Mouse (Mus musculus): ENCODE measurements around the gene Camk1g. TPM values are rescaled to one million over a fixed set of nuclear protein-coding genes. Genes with fewer than 3 reads are reported as not detected.

Camk1g gene
- polyA plus RNA-seq, 1 experiment = not detected

- Histone ChIP-seq H3K4me3 (replicated peaks) (no peak overlapping the region), H3K27me3 (ENCODE audit: control insufficient read depth) (no peaks in the 10 kb centered on the region), H3K4me1 (ENCODE audit: control insufficient read depth) (no peaks in the 10 kb centered on the region), H3K36me3 (ENCODE audit: control insufficient read depth) (no peaks in the 10 kb centered on the region), H3K9me3 (ENCODE audit: control insufficient read depth, low read length) (no peaks in the 10 kb centered on the region)
- no peak for TF ChIP-seq GATA1 (IDR thresholded peaks at IDR 0.05; ENCODE audit: low read length)
- no peak for TF ChIP-seq TAL1 (IDR thresholded peaks at IDR 0.05; ENCODE audit: low read length)
These were observed 8.9 kb downstream of the Camk1g start for GRCm38 (mm10) chr1:193361181-193361580.

- Histone ChIP-seq H3K36me3 (ENCODE audit: control insufficient read depth) (no peaks in the 10 kb centered on the region), H3K4me3 (replicated peaks) (no peak overlapping the region), H3K9me3 (ENCODE audit: control insufficient read depth, low read length) (no peaks in the 10 kb centered on the region), H3K4me1 (ENCODE audit: control insufficient read depth) (no peaks in the 10 kb centered on the region), H3K27me3 (ENCODE audit: control insufficient read depth) (no peaks in the 10 kb centered on the region)
- TF ChIP-seq GATA1 (IDR thresholded peaks at IDR 0.05; ENCODE audit: low read length) (no peak), TAL1 (IDR thresholded peaks at IDR 0.05; ENCODE audit: low read length) (no peak)
These were observed 10.9 kb downstream of the Camk1g start for GRCm38 (mm10) chr1:193359199-193359598.

GRCm38 (mm10) chr1:193351583-193351982 lies 18.5 kb downstream of the Camk1g start:
- no peaks in the 10 kb centered on the region for H3K27me3 ChIP-seq (ENCODE audit: control insufficient read depth)
- H3K4me3 ChIP-seq (replicated peaks) = no peak overlapping the region
- TF ChIP-seq TAL1 (IDR thresholded peaks at IDR 0.05; ENCODE audit: low read length) (no peak), GATA1 (IDR thresholded peaks at IDR 0.05; ENCODE audit: low read length) (no peak)
- H3K4me1 ChIP-seq (ENCODE audit: control insufficient read depth) = no peaks in the 10 kb centered on the region
- H3K9me3 ChIP-seq (ENCODE audit: control insufficient read depth, low read length) = no peaks in the 10 kb centered on the region
- no peaks in the 10 kb centered on the region for H3K36me3 ChIP-seq (ENCODE audit: control insufficient read depth)

- Histone ChIP-seq H3K9me3 (ENCODE audit: control insufficient read depth, low read length) (no peaks in the 10 kb centered on the region), H3K4me3 (replicated peaks) (no peak overlapping the region), H3K4me1 (ENCODE audit: control insufficient read depth) (no peaks in the 10 kb centered on the region), H3K36me3 (ENCODE audit: control insufficient read depth) (no peaks in the 10 kb centered on the region), H3K27me3 (ENCODE audit: control insufficient read depth) (no peaks in the 10 kb centered on the region)
- no peak for TF ChIP-seq GATA1 (IDR thresholded peaks at IDR 0.05; ENCODE audit: low read length)
- no peak for TF ChIP-seq TAL1 (IDR thresholded peaks at IDR 0.05; ENCODE audit: low read length)
These were observed 19.6 kb downstream of the Camk1g start for GRCm38 (mm10) chr1:193350546-193350801.

GRCm38 (mm10) chr1:193349702-193350545 lies 20.2 kb downstream of the Camk1g start:
- no peaks in the 10 kb centered on the region for H3K4me1 ChIP-seq (ENCODE audit: control insufficient read depth)
- no peak overlapping the region for H3K4me3 ChIP-seq (replicated peaks)
- H3K36me3 ChIP-seq (ENCODE audit: control insufficient read depth) = no peaks in the 10 kb centered on the region
- TF ChIP-seq GATA1 (IDR thresholded peaks at IDR 0.05; ENCODE audit: low read length) (no peak), TAL1 (IDR thresholded peaks at IDR 0.05; ENCODE audit: low read length) (no peak)
- H3K9me3 ChIP-seq (ENCODE audit: control insufficient read depth, low read length) = no peaks in the 10 kb centered on the region
- no peaks in the 10 kb centered on the region for H3K27me3 ChIP-seq (ENCODE audit: control insufficient read depth)

- TF ChIP-seq TAL1 (IDR thresholded peaks at IDR 0.05; ENCODE audit: low read length) (no peak), GATA1 (IDR thresholded peaks at IDR 0.05; ENCODE audit: low read length) (no peak)
- no peak overlapping the region for H3K4me3 ChIP-seq (replicated peaks)
- no peaks in the 10 kb centered on the region for H3K9me3 ChIP-seq (ENCODE audit: control insufficient read depth, low read length)
- no peaks in the 10 kb centered on the region for H3K27me3 ChIP-seq (ENCODE audit: control insufficient read depth)
- H3K36me3 ChIP-seq (ENCODE audit: control insufficient read depth) = no peaks in the 10 kb centered on the region
- no peaks in the 10 kb centered on the region for H3K4me1 ChIP-seq (ENCODE audit: control insufficient read depth)
These were observed 21.7 kb downstream of the Camk1g start for GRCm38 (mm10) chr1:193348261-193348962.

GRCm38 (mm10) chr1:193346908-193347307 lies 23.2 kb downstream of the Camk1g start:
- H3K4me3 ChIP-seq (replicated peaks) = no peak overlapping the region
- no peaks in the 10 kb centered on the region for H3K9me3 ChIP-seq (ENCODE audit: control insufficient read depth, low read length)
- H3K36me3 ChIP-seq (ENCODE audit: control insufficient read depth) = no peaks in the 10 kb centered on the region
- no peaks in the 10 kb centered on the region for H3K27me3 ChIP-seq (ENCODE audit: control insufficient read depth)
- TF ChIP-seq TAL1 (IDR thresholded peaks at IDR 0.05; ENCODE audit: low read length) (no peak), GATA1 (IDR thresholded peaks at IDR 0.05; ENCODE audit: low read length) (no peak)
- H3K4me1 ChIP-seq (ENCODE audit: control insufficient read depth) = no peaks in the 10 kb centered on the region

GRCm38 (mm10) chr1:193344976-193345375 lies 25.1 kb downstream of the Camk1g start:
- H3K9me3 ChIP-seq (ENCODE audit: control insufficient read depth, low read length) = no peaks in the 10 kb centered on the region
- TF ChIP-seq GATA1 (IDR thresholded peaks at IDR 0.05; ENCODE audit: low read length) (no peak), TAL1 (IDR thresholded peaks at IDR 0.05; ENCODE audit: low read length) (no peak)
- H3K4me1 ChIP-seq (ENCODE audit: control insufficient read depth) = no peaks in the 10 kb centered on the region
- H3K4me3 ChIP-seq (replicated peaks) = no peak overlapping the region
- no peaks in the 10 kb centered on the region for H3K27me3 ChIP-seq (ENCODE audit: control insufficient read depth)
- H3K36me3 ChIP-seq (ENCODE audit: control insufficient read depth) = no peaks in the 10 kb centered on the region

- no peak for TF ChIP-seq GATA1 (IDR thresholded peaks at IDR 0.05; ENCODE audit: low read length)
- TF ChIP-seq TAL1 (IDR thresholded peaks at IDR 0.05; ENCODE audit: low read length) = no peak
- H3K36me3 ChIP-seq (ENCODE audit: control insufficient read depth) = no peaks in the 10 kb centered on the region
These were observed 26.2 kb downstream of the Camk1g start for GRCm38 (mm10) chr1:193343853-193344252.

More at GRCm38 (mm10) chr1:193343853-193344252, 26.2 kb downstream of the Camk1g start:
- Histone ChIP-seq H3K9me3 (ENCODE audit: control insufficient read depth, low read length) (no peaks in the 10 kb centered on the region), H3K4me1 (ENCODE audit: control insufficient read depth) (no peaks in the 10 kb centered on the region), H3K4me3 (replicated peaks) (no peak overlapping the region), H3K27me3 (ENCODE audit: control insufficient read depth) (no peaks in the 10 kb centered on the region)

Data from erythroblast, embryonic 14.5 days (primary cell).